Mouse (Mus musculus) left cerebral cortex, adult 2 months (tissue): ENCODE data around the gene Olfr194. TPM values are rescaled to one million over a fixed set of nuclear protein-coding genes. Genes with fewer than 3 reads are reported as not detected.

Source experiments
- DNase-seq, 2 experiments: peaks; one replicate each; pipeline ENCODE4 v3.0.0; 2021 to 2022; ENCODE audit warnings: low spot score in 2 of 2, mixed read lengths in 1 of 2; ENCODE audit errors: extremely low spot score in 1 of 2
- H3K27ac ChIP-seq: fragments of 200-600 bp; 2 replicates; pipeline ENCODE4 v1.8.1; 2022
- H3K4me3 ChIP-seq: fragments of 200-600 bp; 2 replicates; pipeline ENCODE4 v1.8.1; 2022
- CTCF ChIP-seq: fragments of 200-600 bp; IDR thresholded peaks from 2 replicates; pipeline ENCODE4 v1.8.1; 2022; ENCODE audit warnings: antibody characterized with exemption, mild to moderate bottlenecking, moderate library complexity
- intact Hi-C: fragments of 180-260 bp; cut with DNase I; formaldehyde crosslinking; loops from one replicate; pipeline ENCODE4 v1.15.1; 2025
- total RNA-seq, 2 experiments: library from RNA; stranded (reverse); gene quantifications; 2 replicates each; pipeline ENCODE4 v1.2.3; 2021

The Olfr194 gene
- total RNA-seq, 2 experiments from 2014 or later = not detected

GRCm38 (mm10) chr16:59071755-59072154, 49.1 kb downstream of the Olfr194 start:
- no peak overlapping the region for H3K4me3 ChIP-seq
- no peak for TF ChIP-seq CTCF
- DNase-seq = no peak
- H3K27ac ChIP-seq = no peak overlapping the region
- intact Hi-C loops = no loop called here

Other genes with a start within 250 kb of the Olfr194 start
- not detected for gene Olfr177, start 246.3 kb downstream of the Olfr194 start, total RNA-seq
- not detected for gene Olfr178, start 229.0 kb downstream of the Olfr194 start, total RNA-seq
- gene Olfr181, start 192.3 kb downstream of the Olfr194 start, total RNA-seq = not detected
- gene Olfr180, start 191.7 kb downstream of the Olfr194 start, total RNA-seq = not detected
- gene Olfr183, start 125.7 kb downstream of the Olfr194 start, total RNA-seq = not detected
- gene Olfr186, start 90.8 kb downstream of the Olfr194 start, total RNA-seq = not detected
- not detected for gene Olfr187, start 81.3 kb downstream of the Olfr194 start, total RNA-seq
- gene Olfr190, start 43.1 kb downstream of the Olfr194 start, total RNA-seq = not detected
- not detected for gene Olfr191, start 31.2 kb downstream of the Olfr194 start, total RNA-seq
- gene Olfr193, start 9.2 kb downstream of the Olfr194 start, total RNA-seq = not detected
- gene Olfr195, start 26.0 kb upstream of the Olfr194 start, total RNA-seq = not detected
- gene Olfr196, start 49.4 kb upstream of the Olfr194 start, total RNA-seq = not detected
- not detected for gene Olfr198, start 82.5 kb upstream of the Olfr194 start, total RNA-seq
- gene Olfr199, start 98.7 kb upstream of the Olfr194 start, total RNA-seq = not detected
- gene Olfr201, start 151.6 kb upstream of the Olfr194 start, total RNA-seq = not detected
- not detected for gene Olfr202, start 165.7 kb upstream of the Olfr194 start, total RNA-seq
- not detected for gene Olfr203, start 177.8 kb upstream of the Olfr194 start, total RNA-seq
- not detected for gene Olfr204, start 197.2 kb upstream of the Olfr194 start, total RNA-seq
- not detected for gene Olfr205, start 210.1 kb upstream of the Olfr194 start, total RNA-seq
- gene Olfr206, start 228.2 kb upstream of the Olfr194 start, total RNA-seq = not detected
- gene Olfr209, start 242.9 kb upstream of the Olfr194 start, total RNA-seq = not detected